Mouse (Mus musculus): ENCODE results near the gene Ssna1. TPM values are rescaled to one million over a fixed set of nuclear protein-coding genes. Genes with fewer than 3 reads are reported as not detected.

Gene Ssna1
- total and polyA plus RNA-seq, 2 experiments from 2014 or later = 108 to 189 TPM

DNA sequence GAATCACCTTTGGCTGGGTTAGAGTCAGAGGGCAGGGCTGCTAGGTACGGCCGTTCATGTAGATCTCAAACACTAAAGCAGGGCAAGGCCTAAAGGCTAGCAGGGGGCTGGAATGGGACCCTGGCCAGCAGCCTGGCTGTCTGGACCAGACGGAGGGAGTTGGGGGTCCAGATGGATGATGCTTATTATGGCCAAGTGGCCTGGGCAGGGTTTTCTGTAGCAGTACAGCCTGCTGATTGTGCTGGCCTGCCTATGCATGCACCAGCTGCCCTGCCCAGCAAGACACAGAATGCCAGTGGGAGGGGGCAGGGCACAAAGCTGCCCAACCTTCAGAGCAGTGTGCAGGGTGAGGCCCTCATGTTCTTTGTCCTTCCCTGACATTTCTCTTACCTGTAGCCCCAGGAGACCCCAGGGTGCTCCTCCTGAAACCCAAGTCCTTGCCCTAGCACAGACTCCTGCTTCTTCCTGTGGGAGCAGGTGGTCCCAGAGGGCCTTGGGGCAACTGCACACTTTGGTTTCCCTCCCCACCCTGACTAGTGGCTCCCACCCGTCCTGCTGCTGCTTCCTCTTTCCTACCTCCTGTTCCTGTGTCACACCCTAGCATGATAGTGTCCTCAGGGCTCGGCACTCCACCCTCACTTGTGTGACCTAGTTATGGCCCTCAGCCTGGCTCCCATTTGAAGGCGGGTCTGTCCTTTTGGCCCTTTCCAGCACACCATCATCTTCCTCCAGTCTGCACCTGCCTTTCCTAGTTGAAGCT is 6.2 kb downstream of the Ssna1 start:
- TF ChIP-seq CTCF (IDR thresholded peaks at IDR 0.05; ENCODE audit: low read depth) = no peak
- Histone ChIP-seq H3K9me3 (ENCODE audit: low read length) (no peaks in the 10 kb centered on the region), H3K27me3 (ENCODE audit: insufficient read depth, low read length) (no peaks in the 10 kb centered on the region), H3K4me2 (ENCODE audit: low read depth) (peak overlapping the region; percentile 35), H3K27ac (ENCODE audit: low read depth, low read length) (peak overlapping the region; percentile 16; the same call in 1 of the 2 replicates), H3K4me3 (ENCODE audit: low read depth, low read length) (0 out of 2 replicates have a peak overlapping the region, but pooled peaks have one; percentile 5), H3K36me3 (ENCODE audit: insufficient read depth) (peaks cover 25% of the 10 kb centered on the region), H3K4me1 (ENCODE audit: insufficient read depth) (peaks cover 36% of the 10 kb centered on the region), H3K9ac (peak overlapping the region; percentile 35)
- no peak for DNase-seq
- 51% methylated on average over 6 of the region's 6 CpGs for WGBS
- no peak for ATAC-seq

GRCm38 (mm10) chr2:25264851-25265250 is 7.4 kb downstream of the Ssna1 start:
- TF ChIP-seq CTCF (IDR thresholded peaks at IDR 0.05; ENCODE audit: low read depth) = no peak
- Histone ChIP-seq H3K27ac (ENCODE audit: low read depth, low read length) (no peak overlapping the region), H3K4me3 (ENCODE audit: low read depth, low read length) (no peak overlapping the region), H3K27me3 (ENCODE audit: insufficient read depth, low read length) (no peaks in the 10 kb centered on the region), H3K9me3 (ENCODE audit: low read length) (no peaks in the 10 kb centered on the region), H3K4me1 (ENCODE audit: insufficient read depth) (peaks cover 33% of the 10 kb centered on the region), H3K9ac (no peak overlapping the region; the same call in 1 of the 2 replicates), H3K36me3 (ENCODE audit: insufficient read depth) (peaks cover 13% of the 10 kb centered on the region), H3K4me2 (ENCODE audit: low read depth) (peak overlapping the region; percentile 91)
- no peak for DNase-seq
- ATAC-seq = no peak
- WGBS = 51% methylated on average over 3 of the region's 3 CpGs

- peak overlapping the region; percentile 91 for H3K4me2 ChIP-seq (ENCODE audit: low read depth)
- no peak overlapping the region for H3K4me3 ChIP-seq (ENCODE audit: low read depth, low read length)
- H3K4me1 ChIP-seq (ENCODE audit: insufficient read depth) = peaks cover 33% of the 10 kb centered on the region
- H3K27me3 ChIP-seq (ENCODE audit: insufficient read depth, low read length) = no peaks in the 10 kb centered on the region
- no peak overlapping the region; the same call in 1 of the 2 replicates for H3K9ac ChIP-seq
- DNase-seq = no peak
- peaks cover 9% of the 10 kb centered on the region for H3K36me3 ChIP-seq (ENCODE audit: insufficient read depth)
- ATAC-seq = no peak
- 82% methylated on average over 5 of the region's 5 CpGs for WGBS
- H3K27ac ChIP-seq (ENCODE audit: low read depth, low read length) = no peak overlapping the region
- TF ChIP-seq CTCF (IDR thresholded peaks at IDR 0.05; ENCODE audit: low read depth) = no peak
- H3K9me3 ChIP-seq (ENCODE audit: low read length) = no peaks in the 10 kb centered on the region
Measured at GRCm38 (mm10) chr2:25264286-25264660, 8.0 kb downstream of the Ssna1 start.

- peaks cover 33% of the 10 kb centered on the region for H3K4me1 ChIP-seq (ENCODE audit: insufficient read depth)
- peak overlapping the region; percentile 76 for H3K4me3 ChIP-seq (ENCODE audit: low read depth, low read length)
- no peak for DNase-seq
- peak overlapping the region; percentile 91 for H3K4me2 ChIP-seq (ENCODE audit: low read depth)
- H3K27ac ChIP-seq (ENCODE audit: low read depth, low read length) = no peak overlapping the region
- TF ChIP-seq CTCF (IDR thresholded peaks at IDR 0.05; ENCODE audit: low read depth) = no peak
- peaks cover 4% of the 10 kb centered on the region; the same call in 1 of the 2 replicates for H3K36me3 ChIP-seq (ENCODE audit: insufficient read depth)
- ATAC-seq = no peak
- no peaks in the 10 kb centered on the region for H3K9me3 ChIP-seq (ENCODE audit: low read length)
- 21% methylated on average over 12 of the region's 12 CpGs for WGBS
- H3K27me3 ChIP-seq (ENCODE audit: insufficient read depth, low read length) = no peaks in the 10 kb centered on the region
- H3K9ac ChIP-seq = peak overlapping the region; percentile 66
Measured at GRCm38 (mm10) chr2:25263623-25264285, 8.5 kb downstream of the Ssna1 start.

DNA sequence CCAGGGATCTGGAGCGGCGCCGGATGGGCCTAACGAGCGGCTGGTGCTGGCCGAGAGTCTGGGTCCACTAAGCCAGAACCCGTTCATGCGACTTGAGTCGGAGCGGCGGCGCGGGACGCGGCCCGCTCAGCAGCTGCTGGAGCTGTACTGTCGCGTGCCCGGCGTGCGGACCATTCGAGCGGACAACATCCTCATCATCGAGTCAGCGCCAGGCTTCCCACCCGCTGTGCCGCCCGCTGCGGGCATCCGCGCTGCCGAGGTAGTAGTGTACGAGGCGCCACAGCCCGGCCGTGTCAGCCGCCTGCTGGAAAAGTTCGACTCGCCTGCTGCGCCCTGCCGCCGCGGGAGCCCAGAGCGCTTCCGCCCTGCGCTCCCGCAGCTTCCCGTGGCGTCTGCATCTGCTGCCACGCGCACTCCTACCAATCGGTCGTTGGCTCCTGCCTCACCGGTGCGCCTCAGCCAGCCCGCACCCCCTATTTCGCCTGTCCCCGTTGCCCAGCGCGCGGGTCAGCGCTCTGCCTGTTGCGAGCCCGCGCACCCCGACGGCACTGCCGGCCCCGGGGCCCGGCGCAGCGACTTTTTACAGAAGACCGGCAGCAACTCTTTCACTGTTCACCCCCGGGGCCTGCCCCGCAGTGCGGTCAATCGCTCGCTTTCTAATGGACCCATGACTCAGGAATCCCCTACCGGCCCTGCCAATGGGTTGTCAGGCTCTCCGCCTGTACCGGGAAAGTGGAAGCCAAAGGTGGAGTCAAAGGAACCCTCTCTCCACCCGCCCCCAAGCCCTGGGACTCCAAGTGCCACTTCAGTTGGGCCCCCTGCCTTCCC is 9.2 kb downstream of the Ssna1 start:
- 3% methylated on average over 82 of the region's 82 CpGs for WGBS
- Histone ChIP-seq H3K9me3 (ENCODE audit: low read length) (no peaks in the 10 kb centered on the region), H3K27me3 (ENCODE audit: insufficient read depth, low read length) (no peaks in the 10 kb centered on the region), H3K4me3 (ENCODE audit: low read depth, low read length) (peak overlapping the region; percentile 76), H3K4me1 (ENCODE audit: insufficient read depth) (peaks cover 33% of the 10 kb centered on the region), H3K4me2 (ENCODE audit: low read depth) (peak overlapping the region; percentile 91), H3K9ac (peak overlapping the region; percentile 66), H3K36me3 (ENCODE audit: insufficient read depth) (peaks cover 2% of the 10 kb centered on the region; the same call in 1 of the 2 replicates), H3K27ac (ENCODE audit: low read depth, low read length) (peak overlapping the region; percentile 54; the same call in 1 of the 2 replicates)
- DNase-seq (peak; percentile 56), ATAC-seq (peak; percentile 11)
- TF ChIP-seq CTCF (IDR thresholded peaks at IDR 0.05; ENCODE audit: low read depth) = no peak; the same call in 1 of the 2 replicates

DNA sequence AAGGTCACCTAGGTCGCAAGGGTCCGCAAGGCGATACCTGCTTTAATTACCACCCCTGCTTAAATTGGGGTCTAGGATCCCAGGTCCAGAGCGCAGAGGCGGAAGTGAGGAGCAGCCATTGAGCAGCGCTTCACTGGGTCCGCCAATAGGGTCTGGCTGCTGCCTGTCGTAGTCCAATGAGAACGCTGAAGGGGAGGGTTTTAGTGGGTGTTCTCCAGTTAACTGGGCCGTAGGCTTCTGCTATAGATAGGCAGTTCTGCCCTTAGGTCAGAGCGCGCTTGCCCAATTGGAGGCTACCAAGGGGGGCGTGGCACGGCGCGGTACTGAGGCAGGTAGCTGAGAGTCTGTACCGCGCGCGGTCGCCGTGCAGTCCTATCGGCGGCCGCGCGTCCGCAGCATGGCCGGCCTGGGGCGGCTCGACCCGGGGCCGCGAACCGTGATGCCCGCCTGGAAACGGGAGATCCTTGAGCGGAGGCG is 9.9 kb downstream of the Ssna1 start, which contains the start of gene Tprn:
Gene Tprn (plus strand): TSS at position 328 of the 477 bp plus-strand sequence.
- DNase-seq = peak; percentile 95
- Histone ChIP-seq H3K4me3 (ENCODE audit: low read depth, low read length) (peak within 1 kb of the TSS; percentile 76), H3K36me3 (ENCODE audit: insufficient read depth) (no peaks in the 10 kb centered on the region), H3K9ac (peak within 1 kb of the TSS; percentile 66), H3K4me2 (ENCODE audit: low read depth) (peak within 1 kb of the TSS; percentile 91), H3K9me3 (ENCODE audit: low read length) (no peaks in the 10 kb centered on the region), H3K27ac (ENCODE audit: low read depth, low read length) (peak within 1 kb of the TSS; percentile 54), H3K27me3 (ENCODE audit: insufficient read depth, low read length) (no peaks in the 10 kb centered on the region), H3K4me1 (ENCODE audit: insufficient read depth) (peaks cover 33% of the 10 kb centered on the region)
- TF ChIP-seq CTCF (IDR thresholded peaks at IDR 0.05; ENCODE audit: low read depth) = no peak; the same call in 1 of the 2 replicates
- ATAC-seq = peak; percentile 99
- under 1% methylated on average over 37 of the region's 39 CpGs for whole genome bisulfite sequencing
